Mouse (Mus musculus) limb, embryonic 11.5 days (tissue): Measurements from ENCODE around the gene 1110004F10Rik. TPM values are rescaled to one million over a fixed set of nuclear protein-coding genes. Genes with fewer than 3 reads are reported as not detected.

ENCODE experiments used
- ATAC-seq: fragments of 200-750 bp; cut with Nextera tagmentation; 2 replicates; pipeline ENCODE4 v1.8.0; 2017; ENCODE audit warnings: low read depth; ENCODE audit not compliant: insufficient number of reproducible peaks, low FRiP score, low TSS enrichment
- DNase-seq: peaks from one replicate; pipeline ENCODE4 v3.0.0-alpha.2; 2015; ENCODE audit warnings: low spot score
- H3K27ac ChIP-seq: fragments of 300-500 bp; sonication (generic); replicated peaks from 2 replicates; pipeline ENCODE4 v1.5.1; 2014; ENCODE audit warnings: low read depth, mild to moderate bottlenecking, low read length
- H3K27me3 ChIP-seq: fragments of 300-500 bp; sonication (generic); 2 replicates; pipeline ENCODE4 v1.6.1; 2014; ENCODE audit warnings: mild to moderate bottlenecking, low read length, mixed read lengths; ENCODE audit not compliant: control insufficient read depth, insufficient read depth
- H3K36me3 ChIP-seq: fragments of 300-500 bp; sonication (generic); 2 replicates; pipeline ENCODE4 v1.6.1; 2014; ENCODE audit warnings: mild to moderate bottlenecking, low read length, moderate library complexity, mixed read lengths; ENCODE audit not compliant: control insufficient read depth, insufficient read depth
- H3K4me1 ChIP-seq: fragments of 300-500 bp; sonication (generic); 2 replicates; pipeline ENCODE4 v1.6.1; 2014; ENCODE audit warnings: low read length, mixed read lengths; ENCODE audit not compliant: control insufficient read depth, insufficient read depth
- H3K4me2 ChIP-seq: fragments of 300-500 bp; sonication (generic); 2 replicates; pipeline ENCODE4 v1.6.1; 2014; ENCODE audit warnings: low read depth, mild to moderate bottlenecking, moderate library complexity; ENCODE audit not compliant: severe bottlenecking
- H3K4me3 ChIP-seq: fragments of 300-500 bp; sonication (generic); 2 replicates; pipeline ENCODE4 v1.5.1; 2014; ENCODE audit warnings: low read depth, low read length
- H3K9ac ChIP-seq: fragments of 300-500 bp; sonication (generic); 2 replicates; pipeline ENCODE4 v1.6.1; 2014; ENCODE audit warnings: mild to moderate bottlenecking, low read length
- H3K9me3 ChIP-seq: fragments of 300-500 bp; sonication (generic); 2 replicates; pipeline ENCODE4 v1.6.1; 2016; ENCODE audit warnings: low read length; ENCODE audit not compliant: control insufficient read depth
- WGBS: fragments of 180-500 bp; shearing (Covaris S2); extraction: QIAGEN DNeasy Blood & Tissue Kit; methylation state at CpG from one replicate; pipeline ENCODE4 v1.1.7; 2014; 5-methylcytosine and 5-hydroxymethylcytosine counted together
- polyA plus RNA-seq: library from polyadenylated mRNA; unstranded; fragments of >200 nt; fragmentation: Nextera tagmentation; extraction: Ambion mirVana; gene quantifications from 2 replicates; pipeline ENCODE4 v1.2.1, GENCODE M21; 2014

Gene 1110004F10Rik
- polyA plus RNA-seq, 1 experiment from 2014 or later, result 382 TPM

- no peaks in the 10 kb centered on the region for H3K9me3 ChIP-seq
- DNase-seq, result no peak
- H3K4me2 ChIP-seq, result no peak overlapping the region
- no peaks in the 10 kb centered on the region for H3K36me3 ChIP-seq
- no peak overlapping the region for H3K27ac ChIP-seq
- 82% methylated on average over 12 of the region's 12 CpGs for WGBS
- H3K27me3 ChIP-seq, result no peaks in the 10 kb centered on the region
- no peak for ATAC-seq
- H3K4me1 ChIP-seq, result 0 out of 2 replicates have a peak, but pooled peaks cover 2% of the 10 kb centered on the region
- no peak overlapping the region for H3K4me3 ChIP-seq
- H3K9ac ChIP-seq, result no peak overlapping the region
Measured at GRCm38 (mm10) chr7:116137149-116137548, 98.0 kb downstream of the 1110004F10Rik start.

- H3K9me3 ChIP-seq, result no peaks in the 10 kb centered on the region
- no peaks in the 10 kb centered on the region for H3K36me3 ChIP-seq
- no peak overlapping the region for H3K27ac ChIP-seq
- ATAC-seq (no peak), DNase-seq (no peak)
- no peak overlapping the region for H3K9ac ChIP-seq
- H3K4me3 ChIP-seq, result no peak overlapping the region
- WGBS, result 81% methylated on average over 3 of the region's 3 CpGs
- no peak overlapping the region for H3K4me2 ChIP-seq
- H3K27me3 ChIP-seq, result no peaks in the 10 kb centered on the region
- H3K4me1 ChIP-seq, result 0 out of 2 replicates have a peak, but pooled peaks cover 2% of the 10 kb centered on the region
Measured at GRCm38 (mm10) chr7:116137671-116138070, 98.5 kb downstream of the 1110004F10Rik start.

GRCm38 (mm10) chr7:116145030-116145429 is 105.8 kb downstream of the 1110004F10Rik start:
- Histone ChIP-seq H3K4me1 (0 out of 2 replicates have a peak, but pooled peaks cover 1% of the 10 kb centered on the region), H3K27ac (no peak overlapping the region), H3K27me3 (no peaks in the 10 kb centered on the region), H3K4me3 (no peak overlapping the region), H3K9me3 (no peaks in the 10 kb centered on the region), H3K4me2 (no peak overlapping the region), H3K9ac (no peak overlapping the region), H3K36me3 (no peaks in the 10 kb centered on the region)
- 92% methylated on average over 6 of the region's 6 CpGs for WGBS
- ATAC-seq (no peak), DNase-seq (no peak)

GRCm38 (mm10) chr7:116147114-116147513 is 107.9 kb downstream of the 1110004F10Rik start:
- no peak overlapping the region for H3K4me3 ChIP-seq
- DNase-seq (no peak), ATAC-seq (no peak)
- no peaks in the 10 kb centered on the region for H3K9me3 ChIP-seq
- no peak overlapping the region for H3K9ac ChIP-seq
- no peak overlapping the region for H3K4me2 ChIP-seq
- H3K4me1 ChIP-seq, result no peaks in the 10 kb centered on the region
- 92% methylated on average over 2 of the region's 2 CpGs for WGBS
- no peak overlapping the region for H3K27ac ChIP-seq
- H3K36me3 ChIP-seq, result 0 out of 2 replicates have a peak, but pooled peaks cover 2% of the 10 kb centered on the region
- H3K27me3 ChIP-seq, result no peaks in the 10 kb centered on the region

GRCm38 (mm10) chr7:116149568-116149967 is 110.4 kb downstream of the 1110004F10Rik start:
- H3K9me3 ChIP-seq, result no peaks in the 10 kb centered on the region

GRCm38 (mm10) chr7:116153781-116154368 is 114.7 kb downstream of the 1110004F10Rik start:
- no peaks in the 10 kb centered on the region for H3K27me3 ChIP-seq
- H3K27ac ChIP-seq, result no peak overlapping the region
- no peak overlapping the region for H3K4me2 ChIP-seq
- 0 out of 2 replicates have a peak, but pooled peaks cover 2% of the 10 kb centered on the region for H3K36me3 ChIP-seq
- H3K4me1 ChIP-seq, result peaks cover 4% of the 10 kb centered on the region; the same call in 1 of the 2 replicates
- 63% methylated on average over 2 of the region's 2 CpGs for WGBS
- H3K9ac ChIP-seq, result no peak overlapping the region
- H3K9me3 ChIP-seq, result no peaks in the 10 kb centered on the region
- no peak overlapping the region for H3K4me3 ChIP-seq
- DNase-seq, result no peak
- ATAC-seq, result no peak

More at GRCm38 (mm10) chr7:116149568-116149967, 110.4 kb downstream of the 1110004F10Rik start:
- H3K36me3 ChIP-seq, result 0 out of 2 replicates have a peak, but pooled peaks cover 2% of the 10 kb centered on the region
- no peak overlapping the region for H3K27ac ChIP-seq
- no peak overlapping the region for H3K4me2 ChIP-seq
- no peaks in the 10 kb centered on the region for H3K27me3 ChIP-seq
- no peak overlapping the region for H3K4me3 ChIP-seq
- no peaks in the 10 kb centered on the region for H3K4me1 ChIP-seq
- DNase-seq (no peak), ATAC-seq (no peak)
- 70% methylated on average over 4 of the region's 4 CpGs for WGBS
- no peak overlapping the region for H3K9ac ChIP-seq

Other genes starting within 250 kb of the 1110004F10Rik start
- 45.4 and 58.1 TPM in 2 replicates for gene Sox6, start 601 bp upstream of the 1110004F10Rik start, polyA plus RNA-seq
- 1.1 and 1.8 TPM in 2 replicates for gene Gm4353, start 45.2 kb downstream of the 1110004F10Rik start, polyA plus RNA-seq